Mouse (Mus musculus): ENCODE measurements around the gene Rasa3.

DNA sequence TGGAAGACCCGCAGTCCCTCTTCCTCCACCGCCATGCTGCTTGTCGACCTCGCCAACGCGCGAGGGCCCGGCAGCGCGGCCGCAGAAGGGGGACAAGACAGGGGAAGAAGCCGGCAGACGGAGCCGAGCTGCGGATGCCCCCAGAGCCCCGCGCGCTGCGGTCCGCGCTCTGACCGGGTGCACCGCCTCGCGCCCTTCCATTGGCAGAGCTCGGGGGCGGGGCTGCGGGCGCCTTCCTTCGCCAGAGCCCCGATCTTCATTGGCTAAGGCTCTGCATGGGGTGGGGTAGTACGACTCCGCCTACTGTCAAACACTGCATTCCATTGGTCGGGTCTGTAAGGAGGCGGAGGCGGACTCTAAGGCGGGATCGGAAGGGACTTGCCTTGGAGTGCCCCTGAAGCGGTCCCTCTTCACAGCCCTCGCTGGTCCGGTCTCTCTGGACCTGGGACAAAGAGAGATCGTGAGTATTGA is at the start of gene Rasa3:
- no peak for TF ChIP-seq EP300 (IDR thresholded peaks at IDR 0.05)
- no peak for TF ChIP-seq CTCF (IDR thresholded peaks at IDR 0.05)

Data from lung, postnatal 0 days (tissue).